In genomic region chr7:45367020-45367880, GRCm38 (mm10) we compare ENCODE assay signal across 8 mouse cellular contexts. TPM values are rescaled to one million over a fixed set of nuclear protein-coding genes. Genes with fewer than 3 reads are reported as not detected.
DNase-seq lines count a peak whose midpoint lies in the region; ATAC-seq lines count a peak whose summit lies in the region.

No protein-coding gene starts in this region.

- H3K4me2 ChIP-seq in hindbrain, embryonic 11.5 days (replicated peaks; ENCODE audit: low read depth, low read length), result peak overlapping the region; percentile 80

- H3K4me1 ChIP-seq in hindbrain, embryonic 11.5 days (replicated peaks; ENCODE audit: control insufficient read depth, insufficient read depth, low read length), result peaks cover 13% of the 10 kb centered on the region; the same call in 1 of the 2 replicates

- peak; percentile 96 for DNase-seq in MN1 (ENCODE audit: low spot score)
- peak; percentile 99 for DNase-seq in cerebellum, adult 9-10 months
- peak; percentile 97 to 99 for DNase-seq in frontal cortex, adult 2 months (ENCODE audit: extremely low spot score in 1 of 2, low spot score in 1 of 2)
- peak; percentile 96 for DNase-seq in hindbrain, embryonic 11.5 days (ENCODE audit: low spot score)
- peak; percentile 99 to 100 for DNase-seq in layer of hippocampus, postnatal 10 days (ENCODE audit: low spot score in 2 of 2)
- DNase-seq in lung, postnatal 10 days, result peak; percentile 98
- peak; percentile 98 for DNase-seq in ovary, postnatal 36 days (ENCODE audit: low spot score)
- peak; percentile 98 for DNase-seq in thymus, postnatal 25 days

- ATAC-seq in hindbrain, embryonic 11.5 days (ENCODE audit: low FRiP score), result peak; percentile 89

- H3K9ac ChIP-seq in hindbrain, embryonic 11.5 days (ENCODE audit: low read depth, low read length), result peak overlapping the region; percentile 69

- H3K36me3 ChIP-seq in hindbrain, embryonic 11.5 days (ENCODE audit: control insufficient read depth, insufficient read depth, low read length), result no peaks in the 10 kb centered on the region

- peaks cover 32% of the 10 kb centered on the region for H3K27me3 ChIP-seq in hindbrain, embryonic 11.5 days (ENCODE audit: control insufficient read depth, insufficient read depth, low read length)

- H3K9me3 ChIP-seq in hindbrain, embryonic 11.5 days (ENCODE audit: control insufficient read depth, low read length), result no peaks in the 10 kb centered on the region

- peak overlapping the region; percentile 67 for H3K27ac ChIP-seq in hindbrain, embryonic 11.5 days (ENCODE audit: low read depth, low read length)

- WGBS in hindbrain, embryonic 11.5 days, result under 1% methylated on average over 69 of the region's 70 CpGs

- peak overlapping the region; percentile 71 for H3K4me3 ChIP-seq in hindbrain, embryonic 11.5 days (ENCODE audit: low read depth, low read length)

RNA-seq across cellular contexts. Expression of gene Ppfia3, which starts 0.4 kb away (rescaled TPM):
- polyA plus RNA-seq in frontal cortex, adult 2 months (2012; rRNA removed), result 114 and 126 TPM in 2 replicates
- polyA plus RNA-seq in hindbrain, embryonic 11.5 days (2014; fragmentation: Nextera tagmentation; extraction: Ambion mirVana), result 8.2 and 9.5 TPM in 2 replicates
- 100 to 1,000 TPM; 124 to 128 TPM for total RNA-seq in layer of hippocampus, postnatal 10 days (2021)

RNA-seq across cellular contexts. Expression of gene Lin7b, which starts 3.1 kb away (rescaled TPM):
- polyA plus RNA-seq in frontal cortex, adult 2 months (2012; rRNA removed), result 241 and 267 TPM in 2 replicates
- polyA plus RNA-seq in hindbrain, embryonic 11.5 days (2014; fragmentation: Nextera tagmentation; extraction: Ambion mirVana), result 0.92 and 1.7 TPM in 2 replicates
- total RNA-seq in layer of hippocampus, postnatal 10 days (2021), result 100 to 1,000 TPM; 137 to 163 TPM

RNA-seq across cellular contexts. Expression of gene Snrnp70, which starts 28.3 kb away (rescaled TPM):
- polyA plus RNA-seq in frontal cortex, adult 2 months (2012; rRNA removed), result 854 and 909 TPM in 2 replicates
- polyA plus RNA-seq in hindbrain, embryonic 11.5 days (2014; fragmentation: Nextera tagmentation; extraction: Ambion mirVana), result 76.5 and 114 TPM in 2 replicates
- total RNA-seq in layer of hippocampus, postnatal 10 days (2021), result 100 to 1,000 TPM; 393 to 440 TPM

RNA-seq across cellular contexts. Expression of gene Hrc, which starts 32.2 kb away (rescaled TPM):
- polyA plus RNA-seq in frontal cortex, adult 2 months (2012; rRNA removed), result 0.60 and 0.61 TPM in 2 replicates
- polyA plus RNA-seq in hindbrain, embryonic 11.5 days (2014; fragmentation: Nextera tagmentation; extraction: Ambion mirVana), result 0.68 and 0.77 TPM in 2 replicates
- under 1 TPM; 0.85 to 0.96 TPM for total RNA-seq in layer of hippocampus, postnatal 10 days (2021)

RNA-seq across cellular contexts. Expression of gene Trpm4, which starts 33.7 kb away (rescaled TPM):
- 22.6 and 24.5 TPM in 2 replicates for polyA plus RNA-seq in frontal cortex, adult 2 months (2012; rRNA removed)
- polyA plus RNA-seq in hindbrain, embryonic 11.5 days (2014; fragmentation: Nextera tagmentation; extraction: Ambion mirVana), result 5.2 and 6.9 TPM in 2 replicates
- 10 to 100 TPM; 19.6 to 20.9 TPM for total RNA-seq in layer of hippocampus, postnatal 10 days (2021)

Comparison
In these comparisons a context has a peak if more than half of its experiments do, and no peak if none do; other contexts are left out.
1. Peak in every context shown above with its lines: DNase-seq, ATAC-seq, H3K4me3 ChIP-seq and H3K27ac ChIP-seq.
2. RNA of gene Ppfia3, which starts 0.4 kb away (polyA plus RNA-seq): 114 to 126 TPM in frontal cortex, adult 2 months; 8.2 to 9.5 TPM in hindbrain, embryonic 11.5 days; every median in the first group is over 10 times any median in the second.
3. RNA of gene Lin7b, which starts 3.1 kb away (polyA plus RNA-seq): 241 to 267 TPM in frontal cortex, adult 2 months; 0.92 to 1.7 TPM in hindbrain, embryonic 11.5 days; every median in the first group is over 10 times any median in the second.